In genomic region chr10:11229545-11230178, GRCm38 (mm10) we compare ENCODE assay signal across 12 mouse cellular contexts. TPM values are rescaled to one million over a fixed set of nuclear protein-coding genes. Genes with fewer than 3 reads are reported as not detected.
DNase-seq lines count a peak whose midpoint lies in the region; ATAC-seq and TF ChIP-seq lines count a peak whose summit lies in the region.
"Had no signal": no experiment of that assay in that cellular context is flagged by ENCODE, and none has a peak within 500 bp of the region (broad histone marks: within the 10 kb centered on the region; RNA-seq: fewer than 3 reads in every experiment).

No protein-coding gene starts in this region.

- H3K9me3 ChIP-seq in heart, embryonic 11.5 days (replicated peaks; ENCODE audit: control insufficient read depth, low read length), result no peaks in the 10 kb centered on the region
- H3K9me3 ChIP-seq in MEL (replicated peaks; ENCODE audit: insufficient read depth, low read length), result no peaks in the 10 kb centered on the region
- no peaks in the 10 kb centered on the region for H3K9me3 ChIP-seq in intestine, embryonic 15.5 days
- H3K9me3 ChIP-seq in hindbrain, embryonic 12.5 days (replicated peaks), result no peaks in the 10 kb centered on the region
- H3K9me3 ChIP-seq: liver, embryonic 13.5 days had no signal

- H3K27ac ChIP-seq in heart, embryonic 11.5 days (ENCODE audit: low read depth, low read length), result peak overlapping the region; percentile 35; the same call in 1 of the 2 replicates
- H3K27ac ChIP-seq in MEL (ENCODE audit: control insufficient read depth, low read depth, low read length), result peak overlapping the region; percentile 28; the same call in 1 of the 2 replicates
- H3K27ac ChIP-seq in intestine, embryonic 15.5 days, result no peak overlapping the region
- H3K27ac ChIP-seq in hindbrain, embryonic 12.5 days, result no peak overlapping the region
- H3K27ac ChIP-seq: liver, embryonic 13.5 days had no signal

- no peak overlapping the region for H3K4me2 ChIP-seq in heart, embryonic 11.5 days
- H3K4me2 ChIP-seq in intestine, embryonic 15.5 days (replicated peaks), result no peak overlapping the region
- H3K4me2 ChIP-seq in hindbrain, embryonic 12.5 days (replicated peaks), result no peak overlapping the region
- H3K4me2 ChIP-seq: liver, embryonic 13.5 days had no signal

- peaks cover 11% of the 10 kb centered on the region for H3K4me1 ChIP-seq in heart, embryonic 11.5 days (ENCODE audit: control insufficient read depth, insufficient read depth, low read length)
- H3K4me1 ChIP-seq in MEL (ENCODE audit: control insufficient read depth in 1 of 2, insufficient read depth in 2 of 2, low read length in 2 of 2), result peaks cover 15 to 16% of the 10 kb centered on the region in 2 experiments
- H3K4me1 ChIP-seq in intestine, embryonic 15.5 days (replicated peaks), result no peaks in the 10 kb centered on the region
- no peaks in the 10 kb centered on the region for H3K4me1 ChIP-seq in hindbrain, embryonic 12.5 days

- no peak overlapping the region for H3K4me3 ChIP-seq in heart, embryonic 11.5 days (ENCODE audit: low read depth, low read length)
- peak overlapping the region in 1 of 2 experiments; percentile 22; a peak in 1 of 4 replicates for H3K4me3 ChIP-seq in MEL (ENCODE audit: control insufficient read depth in 1 of 2, insufficient read depth in 1 of 2, low read depth in 2 of 2, low read length in 2 of 2)
- H3K4me3 ChIP-seq in intestine, embryonic 15.5 days (replicated peaks), result no peak overlapping the region
- H3K4me3 ChIP-seq in hindbrain, embryonic 12.5 days, result no peak overlapping the region
- H3K4me3 ChIP-seq: erythroblast, embryonic 14.5 days; liver, embryonic 13.5 days had no signal

- H3K27me3 ChIP-seq in heart, embryonic 11.5 days (ENCODE audit: control insufficient read depth, insufficient read depth, low read length), result no peaks in the 10 kb centered on the region
- H3K27me3 ChIP-seq in MEL (ENCODE audit: control insufficient read depth in 1 of 2, insufficient read depth in 2 of 2, low read length in 2 of 2), result no peaks in the 10 kb centered on the region
- no peaks in the 10 kb centered on the region for H3K27me3 ChIP-seq in intestine, embryonic 15.5 days (replicated peaks)
- H3K27me3 ChIP-seq in hindbrain, embryonic 12.5 days, result no peaks in the 10 kb centered on the region
- H3K27me3 ChIP-seq: liver, embryonic 13.5 days had no signal

- intact Hi-C loops in heart, postnatal 25 days (cut with DNase I), result no loop called here

- no peak for TF ChIP-seq POLR2A in MEL (IDR thresholded peaks at IDR 0.05; ENCODE audit: control insufficient read depth in 1 of 2, insufficient read depth in 1 of 2, low read depth in 1 of 2, low read length in 2 of 2, poor library complexity in 1 of 2)

- no peaks in the 10 kb centered on the region for H3K79me2 ChIP-seq in MEL (ENCODE audit: control insufficient read depth, insufficient read depth, low read length, poor library complexity)

- DNase-seq in heart, postnatal 25 days (ENCODE audit: low spot score), result no peak
- DNase-seq in 3T3-L1 (ENCODE audit: low read depth, low spot score), result peak; percentile 64
- peak; percentile 73 for DNase-seq in MEL (ENCODE audit: low read depth, low spot score)
- DNase-seq in thymus, postnatal 4 days, result no peak
- no peak for DNase-seq in cerebellum, adult 18-20 months
- DNase-seq: kidney, adult 8-10 months; liver, embryonic 13.5 days had no signal

- no peak for TF ChIP-seq RAD21 in MEL (IDR thresholded peaks at IDR 0.05; ENCODE audit: low read depth, low read length)

- 29% methylated on average over 6 of the region's 6 CpGs for WGBS in heart, embryonic 11.5 days (ENCODE audit: insufficient replicate concordance)
- 11% methylated on average over 6 of the region's 6 CpGs for WGBS in intestine, embryonic 15.5 days
- WGBS in hindbrain, embryonic 12.5 days, result 42% methylated on average over 6 of the region's 6 CpGs

- TF ChIP-seq EP300 in MEL (IDR thresholded peaks at IDR 0.05; ENCODE audit: low read depth in 1 of 2, low read length in 2 of 2), result peak in 1 of 2 experiments; percentile 72; a peak in 1 of 4 replicates

- no peak overlapping the region for H3K9ac ChIP-seq in heart, embryonic 11.5 days (ENCODE audit: low read depth, low read length)
- H3K9ac ChIP-seq in MEL (ENCODE audit: control insufficient read depth, low read depth, low read length, poor library complexity, severe bottlenecking), result peak overlapping the region; percentile 29
- no peak overlapping the region for H3K9ac ChIP-seq in intestine, embryonic 15.5 days
- no peak overlapping the region for H3K9ac ChIP-seq in hindbrain, embryonic 12.5 days
- H3K9ac ChIP-seq: liver, embryonic 13.5 days had no signal

- H3K36me3 ChIP-seq in heart, embryonic 11.5 days (ENCODE audit: control insufficient read depth, insufficient read depth, low read length), result no peaks in the 10 kb centered on the region
- peaks cover 0 to 28% of the 10 kb centered on the region in 2 experiments; a peak in 2 of 4 replicates for H3K36me3 ChIP-seq in MEL (ENCODE audit: control insufficient read depth in 1 of 2, insufficient read depth in 2 of 2, low read length in 2 of 2)
- no peaks in the 10 kb centered on the region for H3K36me3 ChIP-seq in intestine, embryonic 15.5 days
- H3K36me3 ChIP-seq in hindbrain, embryonic 12.5 days, result no peaks in the 10 kb centered on the region
- H3K36me3 ChIP-seq: liver, embryonic 13.5 days had no signal

- ATAC-seq in heart, embryonic 11.5 days (replicated peaks; ENCODE audit: insufficient number of reproducible peaks, low FRiP score, low TSS enrichment), result no peak
- peak; percentile 49; the same call in 1 of the 2 replicates for ATAC-seq in intestine, embryonic 15.5 days
- ATAC-seq in hindbrain, embryonic 12.5 days (ENCODE audit: low FRiP score), result no peak
- ATAC-seq: CD4-positive, CD25-positive, alpha-beta regulatory T cell, adult 4 months had no signal

- TF ChIP-seq CTCF in MEL (IDR thresholded peaks at IDR 0.05 in 2 of 3, conservative IDR thresholded peaks at IDR 0.05 in 1 of 3; ENCODE audit: control insufficient read depth in 1 of 3, insufficient read depth in 1 of 3, low read depth in 2 of 3, low read length in 3 of 3, poor library complexity in 1 of 3, severe bottlenecking in 1 of 3), result no peak

TF ChIP-seq in MEL, 35 proteins besides CTCF, POLR2A, EP300 and RAD21:
- TF ChIP-seq TBP (IDR thresholded peaks at IDR 0.05; ENCODE audit: low read depth, low read length), result no peak
- no peak; the same call in 1 of the 2 replicates for TF ChIP-seq ZKSCAN1 (IDR thresholded peaks at IDR 0.05; ENCODE audit: low read depth, low read length)
- no peak for TF ChIP-seq USF1 (IDR thresholded peaks at IDR 0.05; ENCODE audit: low read depth, low read length)
- TF ChIP-seq CHD2 (IDR thresholded peaks at IDR 0.05; ENCODE audit: low read length), result no peak
- TF ChIP-seq TAL1 (IDR thresholded peaks at IDR 0.05; ENCODE audit: low read length), result no peak
- no peak for TF ChIP-seq JUND (IDR thresholded peaks at IDR 0.05; ENCODE audit: low read depth, low read length)
- no peak for TF ChIP-seq E2F4 (IDR thresholded peaks at IDR 0.05; ENCODE audit: borderline replicate concordance, low read depth, low read length)
- TF ChIP-seq MXI1 (IDR thresholded peaks at IDR 0.05; ENCODE audit: low read depth, low read length), result no peak
- peak; percentile 10; the same call in 1 of the 2 replicates for TF ChIP-seq TCF12 (IDR thresholded peaks at IDR 0.05; ENCODE audit: low read depth, low read length)
- TF ChIP-seq GATA1 (IDR thresholded peaks at IDR 0.05; ENCODE audit: low read depth, low read length), result peak; percentile 58
- TF ChIP-seq POLR2AphosphoS5 (IDR thresholded peaks at IDR 0.05; ENCODE audit: borderline replicate concordance, low read depth, low read length), result no peak
- TF ChIP-seq MAX (IDR thresholded peaks at IDR 0.05; ENCODE audit: low read length), result no peak
- no peak for TF ChIP-seq NELFE (IDR thresholded peaks at IDR 0.05; ENCODE audit: low read depth, low read length)
- peak; percentile 92 for TF ChIP-seq ZNF384 (IDR thresholded peaks at IDR 0.05; ENCODE audit: low read depth, low read length)
- 0 out of 2 replicates have a peak, but pooled peaks have one; percentile 14 for TF ChIP-seq RCOR1 (IDR thresholded peaks at IDR 0.05; ENCODE audit: low read depth, low read length)

RNA-seq across cellular contexts. Expression of gene Fbxo30, which starts 51.5 kb away (rescaled TPM):
- polyA plus RNA-seq in heart, embryonic 11.5 days (2014; fragmentation: Nextera tagmentation; extraction: Ambion mirVana), result 33.6 and 39.0 TPM in 2 replicates
- total RNA-seq in heart, postnatal 25 days (2021), result 10 to 100 TPM; 26.7 to 29.8 TPM
- 10.1 and 12.2 TPM in 2 replicates for total RNA-seq in MEL (2012; rRNA removed)
- polyA plus RNA-seq in MEL (2012; ENCODE audit: insufficient read depth in 1 of 2, insufficient read length in 2 of 2, low read depth in 1 of 2, low replicate concordance in 2 of 2, missing spikeins in 1 of 2), result 10 to 100 TPM in 1 of 2 experiments, not detected in 1; 10.8 TPM
- 23.2 and 27.7 TPM in 2 replicates for polyA plus RNA-seq in intestine, embryonic 15.5 days (2015; fragmentation: Nextera tagmentation; extraction: Ambion mirVana)
- polyA plus RNA-seq in hindbrain, embryonic 12.5 days (2016; fragmentation: Nextera tagmentation; extraction: Ambion mirVana), result 42.1 and 43.8 TPM in 2 replicates

Comparison
In these comparisons a context has a peak if more than half of its experiments do, and no peak if none do; other contexts are left out.
1. H3K27ac ChIP-seq: peak in heart, embryonic 11.5 days (single experiment) and MEL (single experiment); none in intestine, embryonic 15.5 days (single experiment) and hindbrain, embryonic 12.5 days (single experiment).
2. DNase-seq: peak in 3T3-L1 (single experiment) and MEL (single experiment); none in heart, postnatal 25 days (single experiment), thymus, postnatal 4 days (single experiment) and cerebellum, adult 18-20 months (0 of 2).